Mouse (Mus musculus) mesoderm, embryonic 11.5 days (tissue): Measurements from ENCODE around the gene Serpina3f.
"Not testable (repeated sequence)": the region's sequence is repeated elsewhere in the genome, so short reads cannot be mapped to it uniquely, and the experiment has no call there.

Source experiments
- DNase-seq: peaks from one replicate; pipeline ENCODE4 v3.0.0-alpha.2; 2012; ENCODE audit warnings: low read depth, low spot score

The Serpina3f gene

GRCm38 (mm10) chr12:104214445-104214753 lies at the start of gene Serpina3f:
Serpina3f (plus strand) TSS chr12:104214544.
- no peak for DNase-seq

GRCm38 (mm10) chr12:104174747-104175146 lies 39.6 kb upstream of the Serpina3f start:
- no peak for DNase-seq

- DNase-seq, result no peak
These were observed 38.7 kb upstream of the Serpina3f start for GRCm38 (mm10) chr12:104175636-104176035.

GRCm38 (mm10) chr12:104178577-104178976 lies 35.8 kb upstream of the Serpina3f start:
- no peak for DNase-seq

GRCm38 (mm10) chr12:104178987-104179386 lies 35.4 kb upstream of the Serpina3f start:
- DNase-seq, result no peak

GRCm38 (mm10) chr12:104185046-104185445 lies 29.3 kb upstream of the Serpina3f start:
- DNase-seq, result no peak

GRCm38 (mm10) chr12:104186041-104186581 lies 28.2 kb upstream of the Serpina3f start:
- no peak for DNase-seq

GRCm38 (mm10) chr12:104189246-104189645 lies 25.1 kb upstream of the Serpina3f start:
- no peak for DNase-seq

GRCm38 (mm10) chr12:104190852-104191251 lies 23.5 kb upstream of the Serpina3f start:
- no peak for DNase-seq

GRCm38 (mm10) chr12:104209149-104209548 lies 5.2 kb upstream of the Serpina3f start:
- DNase-seq, result no peak

GRCm38 (mm10) chr12:104209802-104210201 lies 4.5 kb upstream of the Serpina3f start:
- no peak for DNase-seq

GRCm38 (mm10) chr12:104213689-104214444 lies 477 bp upstream of the Serpina3f start:
- no peak for DNase-seq

GRCm38 (mm10) chr12:104215249-104215648 lies 905 bp downstream of the Serpina3f start:
- DNase-seq, result no peak

GRCm38 (mm10) chr12:104221616-104222015 lies 7.3 kb downstream of the Serpina3f start:
- no peak for DNase-seq

- no peak for DNase-seq
These were observed 9.3 kb downstream of the Serpina3f start for GRCm38 (mm10) chr12:104223690-104224089.

GRCm38 (mm10) chr12:104224598-104225300 lies 10.4 kb downstream of the Serpina3f start:
- no peak for DNase-seq

GRCm38 (mm10) chr12:104230762-104231161 lies 16.4 kb downstream of the Serpina3f start:
- DNase-seq, result no peak

- no peak for DNase-seq
These were observed 21.6 kb downstream of the Serpina3f start, which contains the start of gene Serpina3g for GRCm38 (mm10) chr12:104235915-104236314. Serpina3g (plus strand) TSS chr12:104236245.

- DNase-seq, result not testable (repeated sequence)
These were observed 23.7 kb downstream of the Serpina3f start for GRCm38 (mm10) chr12:104238048-104238447.

GRCm38 (mm10) chr12:104243307-104243706 lies 29.0 kb downstream of the Serpina3f start:
- no peak for DNase-seq

- no peak for DNase-seq
These were observed 30.7 kb downstream of the Serpina3f start for GRCm38 (mm10) chr12:104245092-104245491.

GRCm38 (mm10) chr12:104245595-104245994 lies 31.3 kb downstream of the Serpina3f start:
- DNase-seq, result no peak

- DNase-seq, result peak; percentile 39
These were observed 33.2 kb downstream of the Serpina3f start for GRCm38 (mm10) chr12:104247553-104248002.
